Mouse (Mus musculus) heart, postnatal 0 days (tissue): ENCODE data around the gene Tmem79. TPM values are rescaled to one million over a fixed set of nuclear protein-coding genes. Genes with fewer than 3 reads are reported as not detected.
A peak's percentile ranks its signal among the peaks of the same experiment; 100 is the strongest.
"Not testable (repeated sequence)": the region's sequence is repeated elsewhere in the genome, so short reads cannot be mapped to it uniquely, and the experiment has no call there.

Source experiments
- ATAC-seq: fragments of 200-750 bp; cut with Nextera tagmentation; 2 replicates; pipeline ENCODE4 v1.8.0; 2017; ENCODE audit warnings: low read depth, moderate number of reproducible peaks, moderate library complexity; ENCODE audit not compliant: insufficient read depth
- DNase-seq: peaks from one replicate; pipeline ENCODE4 v3.0.0-alpha.2; 2016; ENCODE audit warnings: low spot score
- H3K27ac ChIP-seq: fragments of 300-500 bp; sonication (generic); 2 replicates; pipeline ENCODE4 v1.5.1; 2014; ENCODE audit warnings: low read depth, mild to moderate bottlenecking
- H3K27me3 ChIP-seq: fragments of 300-500 bp; sonication (generic); 2 replicates; pipeline ENCODE4 v1.6.1; 2014; ENCODE audit warnings: low read length, mixed read lengths; ENCODE audit not compliant: control insufficient read depth, insufficient read depth
- H3K36me3 ChIP-seq: fragments of 300-500 bp; sonication (generic); replicated peaks from 2 replicates; pipeline ENCODE4 v1.6.1; 2014; ENCODE audit warnings: low read length, mixed read lengths; ENCODE audit not compliant: control insufficient read depth, insufficient read depth
- H3K4me1 ChIP-seq: fragments of 300-500 bp; sonication (generic); 2 replicates; pipeline ENCODE4 v1.6.1; 2014; ENCODE audit warnings: antibody characterized with exemption; ENCODE audit not compliant: control insufficient read depth, insufficient read depth
- H3K4me2 ChIP-seq: fragments of 300-500 bp; sonication (generic); 2 replicates; pipeline ENCODE4 v1.6.1; 2014; ENCODE audit warnings: low read depth, mild to moderate bottlenecking, low read length, moderate library complexity
- H3K4me3 ChIP-seq: fragments of 300-500 bp; sonication (generic); 2 replicates; pipeline ENCODE4 v1.5.1; 2014; ENCODE audit warnings: low read depth, low read length
- H3K9ac ChIP-seq: fragments of 300-500 bp; sonication (generic); replicated peaks from 2 replicates; pipeline ENCODE4 v1.6.1; 2014; ENCODE audit warnings: low read depth, low read length, mixed read lengths
- H3K9me3 ChIP-seq: fragments of 300-500 bp; sonication (generic); replicated peaks from 2 replicates; pipeline ENCODE4 v1.6.1; 2016; ENCODE audit warnings: low read length; ENCODE audit not compliant: control insufficient read depth
- CTCF ChIP-seq: IDR thresholded peaks from 2 replicates; pipeline ENCODE4 v1.5.1; 2016; ENCODE audit warnings: antibody characterized with exemption, control low read depth, low read depth
- EP300 ChIP-seq: IDR thresholded peaks from 2 replicates; pipeline ENCODE4 v1.6.1; 2016; ENCODE audit warnings: antibody characterized with exemption, low read depth
- WGBS: fragments of 180-500 bp; shearing (Covaris S2); extraction: QIAGEN DNeasy Blood & Tissue Kit; methylation state at CpG from one replicate; pipeline ENCODE4 v1.1.7; 2014; 5-methylcytosine and 5-hydroxymethylcytosine counted together
- polyA plus RNA-seq: library from polyadenylated mRNA; unstranded; fragments of >200 nt; fragmentation: Nextera tagmentation; extraction: Ambion mirVana; gene quantifications from 2 replicates; pipeline ENCODE4 v1.2.1, GENCODE M21; 2015
- total RNA-seq: library from RNA; depleted of rRNA; stranded (reverse); fragments of >200 nt; gene quantifications from 2 replicates; pipeline ENCODE4 v1.2.3, GENCODE M21; 2014; ENCODE audit warnings: low replicate concordance

The Tmem79 gene
- total and polyA plus RNA-seq, 2 experiments from 2014 or later = 1.6 to 3.7 TPM

DNA sequence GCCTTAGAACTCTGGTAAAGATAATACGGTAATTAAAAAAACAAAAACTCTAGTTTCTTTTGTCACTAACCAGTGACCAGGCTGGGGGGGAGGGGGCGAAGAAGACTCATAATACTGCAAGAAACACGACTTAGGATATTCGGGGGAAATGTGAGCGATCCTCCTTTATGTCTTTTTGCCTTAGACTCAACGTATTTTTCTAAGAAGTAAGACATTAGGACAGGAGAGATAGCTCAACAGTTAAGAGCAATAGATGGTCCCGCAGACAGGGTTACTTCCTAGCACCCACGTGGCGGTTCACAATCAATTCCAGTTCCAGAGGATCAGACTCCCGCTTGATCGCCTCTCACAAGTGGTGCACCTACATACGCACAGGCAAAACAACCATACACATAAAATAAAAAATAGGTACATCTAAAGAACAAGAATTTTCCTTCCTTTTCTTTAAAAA, 39.8 kb downstream of the Tmem79 start:
- DNase-seq (no peak), ATAC-seq (no peak)
- Histone ChIP-seq H3K4me1 (peaks cover 17% of the 10 kb centered on the region), H3K4me2 (peak overlapping the region; percentile 75), H3K4me3 (peak overlapping the region; percentile 89), H3K36me3 (peaks cover 17% of the 10 kb centered on the region), H3K27me3 (no peaks in the 10 kb centered on the region), H3K9me3 (no peaks in the 10 kb centered on the region), H3K9ac (peak overlapping the region; percentile 60), H3K27ac (peak overlapping the region; percentile 94)
- TF ChIP-seq CTCF = no peak
- TF ChIP-seq EP300 = no peak
- 2% methylated on average over 12 of the region's 12 CpGs for WGBS

DNA sequence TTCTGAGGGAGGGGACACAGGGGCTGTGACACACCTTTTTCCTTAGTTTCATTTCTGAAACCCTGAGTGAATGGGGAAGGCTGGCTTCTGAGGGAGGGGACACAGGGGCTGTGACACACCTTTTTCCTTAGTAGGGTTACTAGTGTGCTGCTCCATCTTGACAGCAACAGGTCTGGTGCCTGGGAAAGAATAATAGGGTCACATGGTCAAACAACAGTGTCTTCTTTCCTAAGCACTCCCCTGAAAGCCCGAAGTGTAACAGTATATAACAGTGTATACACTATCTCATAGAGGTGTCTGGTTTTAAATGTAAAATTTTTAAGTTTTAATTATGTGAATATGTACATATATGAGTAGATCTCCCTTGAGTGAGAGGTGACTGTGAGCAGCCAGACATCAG, 40.7 kb downstream of the Tmem79 start:
- not testable (repeated sequence) for H3K36me3 ChIP-seq

DNA sequence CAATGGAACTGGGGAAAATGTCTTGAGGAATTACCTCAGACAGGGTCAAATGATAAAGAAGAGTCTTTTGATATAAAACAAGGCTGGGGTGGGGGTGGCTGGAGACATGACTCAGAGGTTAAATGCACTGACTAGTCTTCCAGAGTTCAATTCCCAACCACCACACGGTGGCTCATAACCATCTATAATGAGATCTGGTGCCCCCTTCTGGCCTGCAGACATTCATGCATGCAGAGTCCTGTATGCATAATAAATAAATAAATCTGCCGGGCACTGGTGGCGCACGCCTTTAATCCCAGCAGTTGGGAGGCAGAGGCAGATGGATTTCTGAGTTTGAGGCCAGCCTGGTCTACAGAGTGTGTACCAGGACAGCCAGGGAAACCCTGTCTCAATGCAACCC, 44.0 kb downstream of the Tmem79 start:
- no peaks in the 10 kb centered on the region for H3K27me3 ChIP-seq
- H3K36me3 ChIP-seq = no peaks in the 10 kb centered on the region
- 65% methylated on average over 4 of the region's 4 CpGs for WGBS
- no peak overlapping the region for H3K27ac ChIP-seq
- H3K9ac ChIP-seq = no peak overlapping the region
- no peak overlapping the region for H3K4me3 ChIP-seq
- H3K4me2 ChIP-seq = no peak overlapping the region
- TF ChIP-seq CTCF (peak; percentile 46), EP300 (no peak)
- DNase-seq (peak; percentile 9), ATAC-seq (no peak)
- H3K9me3 ChIP-seq = no peaks in the 10 kb centered on the region
- 0 out of 2 replicates have a peak, but pooled peaks cover 8% of the 10 kb centered on the region for H3K4me1 ChIP-seq

More for the DNA sequence above, 40.7 kb downstream of the Tmem79 start:
- H3K4me1 ChIP-seq = peaks cover 17% of the 10 kb centered on the region
- ATAC-seq, H3K27me3 ChIP-seq, H3K4me2 ChIP-seq, H3K4me3 ChIP-seq, H3K9ac ChIP-seq, H3K27ac ChIP-seq, DNase-seq, H3K9me3 ChIP-seq: not testable (repeated sequence)
- 59% methylated on average over 1 of the region's 1 CpGs for WGBS

DNA sequence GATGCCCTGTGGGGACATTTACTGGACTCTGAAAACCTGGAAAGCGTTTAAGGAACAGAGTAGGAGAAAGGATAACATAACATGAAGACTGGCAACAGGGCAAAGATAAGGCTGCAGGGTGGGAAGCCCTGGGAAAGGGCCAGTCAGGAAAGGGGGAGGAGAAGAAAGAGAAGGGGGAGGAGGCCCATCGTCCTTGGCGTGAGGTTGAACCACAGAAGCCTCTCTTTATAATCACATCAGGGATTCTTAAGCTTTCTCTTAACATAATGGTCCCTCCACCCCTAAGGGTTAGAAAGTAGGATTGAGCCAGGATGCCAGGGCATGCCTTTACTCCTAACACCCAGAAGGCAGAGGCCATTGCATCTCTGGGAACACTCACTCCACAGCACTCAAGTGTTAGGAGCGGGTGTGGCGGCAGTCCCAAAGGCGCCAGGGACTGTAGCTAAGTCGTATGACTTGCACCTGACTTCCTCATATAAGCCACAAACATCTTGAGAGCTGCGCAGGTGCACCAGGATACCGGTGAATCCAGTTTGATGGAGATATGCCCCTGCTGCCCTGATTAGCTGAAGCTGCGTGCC, 47.7 kb downstream of the Tmem79 start:
- H3K4me1 ChIP-seq, H3K27ac ChIP-seq, H3K9me3 ChIP-seq, H3K9ac ChIP-seq, DNase-seq, H3K4me2 ChIP-seq, H3K27me3 ChIP-seq, H3K4me3 ChIP-seq, H3K36me3 ChIP-seq, ATAC-seq: not testable (repeated sequence)
- WGBS = 64% methylated on average over 8 of the region's 10 CpGs

DNA sequence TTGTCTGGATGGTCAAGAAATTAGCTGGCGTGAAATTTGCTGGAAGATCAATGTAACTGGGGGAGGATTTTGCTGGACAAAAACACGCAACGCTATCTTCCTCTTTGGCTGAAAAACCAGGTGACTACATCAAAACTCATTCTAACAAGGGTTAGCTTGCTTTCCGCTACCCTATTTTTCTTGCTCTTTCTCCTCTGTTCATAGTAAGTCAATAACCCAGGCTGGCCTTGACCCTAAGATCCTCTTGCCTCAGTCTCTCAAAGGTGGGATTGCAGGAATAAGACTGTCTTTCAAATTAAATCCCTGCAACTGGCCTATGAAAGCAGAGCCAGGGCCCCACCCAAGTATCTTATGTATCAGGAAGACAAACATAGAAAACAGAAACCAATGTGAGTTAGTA, 48.8 kb downstream of the Tmem79 start, which contains the start of gene Gm38392:
Gene Gm38392, minus strand, starts transcription at position 101 of the 400 bp plus-strand sequence.
- 94% methylated on average over 4 of the region's 4 CpGs for WGBS
- TF ChIP-seq EP300 (no peak), CTCF (no peak)
- H3K27me3 ChIP-seq = no peaks in the 10 kb centered on the region
- H3K9ac ChIP-seq = no peak within 1 kb of the TSS
- H3K9me3 ChIP-seq = no peaks in the 10 kb centered on the region
- no peak for ATAC-seq
- no peak within 1 kb of the TSS for H3K4me3 ChIP-seq
- H3K4me1 ChIP-seq = no peaks in the 10 kb centered on the region
- H3K4me2 ChIP-seq = no peak within 1 kb of the TSS
- H3K36me3 ChIP-seq = no peaks in the 10 kb centered on the region
- DNase-seq = no peak
- no peak within 1 kb of the TSS for H3K27ac ChIP-seq

DNA sequence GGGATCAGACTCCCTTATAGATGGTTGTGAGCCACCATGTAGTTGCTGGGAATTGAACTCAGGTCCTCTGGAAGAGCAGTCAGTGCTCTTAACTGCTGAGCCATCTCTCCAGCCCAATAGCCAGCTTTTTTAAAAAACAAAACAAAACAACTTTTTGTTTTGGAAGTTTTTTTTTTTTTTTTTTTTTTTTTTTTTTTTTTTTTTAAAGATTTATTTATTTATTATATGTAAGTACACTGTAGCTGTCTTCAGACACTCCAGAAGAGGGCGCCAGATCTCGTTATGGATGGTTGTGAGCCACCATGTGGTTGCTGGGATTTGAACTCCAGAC, 50.4 kb downstream of the Tmem79 start:
- not testable (repeated sequence) for H3K4me2 ChIP-seq, DNase-seq, H3K36me3 ChIP-seq, H3K9me3 ChIP-seq, H3K27ac ChIP-seq, H3K9ac ChIP-seq, H3K4me1 ChIP-seq, H3K27me3 ChIP-seq, H3K4me3 ChIP-seq, ATAC-seq
- no CpG with 5 or more reads among the region's 2 CpGs for WGBS

DNA sequence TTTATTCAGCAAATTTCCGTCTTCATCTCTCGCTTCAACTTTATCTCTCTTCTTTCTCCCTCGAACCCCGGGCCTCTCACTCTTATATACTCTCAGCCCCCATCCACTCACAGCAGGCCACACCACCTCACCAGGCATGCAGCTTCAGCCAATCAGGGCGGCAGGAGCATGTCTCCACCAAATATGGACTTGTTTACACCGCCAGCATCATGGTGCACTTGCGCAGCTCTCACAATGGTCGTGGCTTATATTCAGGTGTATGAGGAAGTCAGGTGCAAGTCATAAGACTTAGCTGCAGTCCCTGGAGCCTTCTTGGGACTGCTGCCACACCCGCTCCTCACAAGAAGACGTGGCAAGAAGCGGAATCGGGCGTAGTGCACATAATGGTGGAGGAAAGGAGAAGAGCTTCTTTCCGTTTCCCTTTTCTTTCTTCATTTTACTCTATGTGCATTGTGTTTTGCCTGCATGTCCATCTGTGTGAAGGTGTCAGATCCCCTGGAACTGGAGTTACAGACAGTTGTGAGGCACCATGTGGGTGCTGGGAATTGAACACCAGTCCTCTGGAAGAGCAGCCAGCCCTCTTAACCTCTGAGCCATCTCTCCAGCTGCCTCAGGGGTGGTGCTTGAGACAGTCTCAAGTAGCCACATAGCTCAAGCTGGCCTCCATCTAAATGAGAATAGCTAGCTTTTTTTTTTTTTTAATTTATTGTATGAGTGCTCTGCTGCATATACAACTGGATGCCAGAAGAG, 51.0 kb downstream of the Tmem79 start:
- not testable (repeated sequence) for H3K9ac ChIP-seq, H3K27me3 ChIP-seq, H3K27ac ChIP-seq, H3K4me3 ChIP-seq, H3K4me1 ChIP-seq, DNase-seq, H3K36me3 ChIP-seq, ATAC-seq, H3K4me2 ChIP-seq, H3K9me3 ChIP-seq
- 93% methylated on average over 14 of the region's 14 CpGs for WGBS

DNA sequence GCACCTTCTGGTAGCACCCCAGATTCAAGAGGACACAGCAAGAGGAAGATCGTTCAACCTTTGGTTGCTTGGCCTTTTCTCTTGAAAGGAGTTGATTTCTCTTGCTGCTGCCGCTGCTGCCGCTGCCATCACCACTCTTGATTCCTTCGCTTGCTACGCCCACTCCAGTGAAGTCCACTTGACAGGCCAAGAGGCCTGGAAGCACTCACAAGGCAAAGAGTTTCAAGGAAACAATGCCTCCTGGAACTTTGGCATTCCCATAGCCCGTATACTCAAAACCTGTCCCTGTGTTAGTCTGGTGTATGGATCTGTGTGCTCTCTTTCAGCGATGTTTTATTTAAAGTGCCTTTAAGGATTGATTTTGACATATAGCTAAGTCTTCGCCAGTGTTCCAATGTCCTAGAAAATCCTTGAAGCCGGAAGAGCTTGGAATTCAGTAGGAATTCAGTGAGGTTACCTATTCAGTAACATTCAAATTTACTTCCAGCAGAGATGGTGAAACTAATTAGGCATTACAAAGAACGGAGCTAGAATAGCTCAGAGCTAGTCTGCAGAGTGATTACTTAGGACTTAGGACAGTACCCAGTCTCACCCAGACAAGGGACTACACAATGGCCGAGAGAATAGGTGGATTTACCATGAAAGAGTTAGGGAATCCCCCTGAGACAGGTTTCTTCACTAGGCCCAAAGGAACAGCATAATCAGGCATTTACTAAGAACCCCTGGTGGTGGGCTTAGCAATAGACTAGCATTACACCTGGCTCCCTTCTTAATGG, 54.6 kb downstream of the Tmem79 start:
- not testable (repeated sequence) for H3K4me3 ChIP-seq, H3K4me2 ChIP-seq, DNase-seq, ATAC-seq, H3K27ac ChIP-seq, H3K27me3 ChIP-seq, H3K9ac ChIP-seq, H3K4me1 ChIP-seq, H3K36me3 ChIP-seq, H3K9me3 ChIP-seq
- WGBS = 66% methylated on average over 11 of the region's 11 CpGs
